In genomic region chr10:110192026-110192805, GRCm38 (mm10) we compare ENCODE assay signal across 10 mouse cellular contexts.
A peak's percentile ranks its signal among the peaks of the same experiment; 100 is the strongest.
DNase-seq lines count a peak whose midpoint lies in the region; ATAC-seq lines count a peak whose summit lies in the region.
"Had no signal": no experiment of that assay in that cellular context is flagged by ENCODE, and none has a peak within 500 bp of the region (broad histone marks: within the 10 kb centered on the region; RNA-seq: fewer than 3 reads in every experiment).

No protein-coding gene starts in this region.

- ATAC-seq in heart, embryonic 14.5 days (ENCODE audit: insufficient number of reproducible peaks, insufficient read depth, low FRiP score, low read depth) = no peak
- ATAC-seq in midbrain, embryonic 13.5 days = peak; percentile 63
- no peak for ATAC-seq in intestine, embryonic 16.5 days

- WGBS in heart, embryonic 14.5 days = 71% methylated on average over 7 of the region's 7 CpGs
- 73% methylated on average over 7 of the region's 7 CpGs for WGBS in heart, embryonic 10.5 days
- WGBS in midbrain, embryonic 13.5 days = 67% methylated on average over 7 of the region's 7 CpGs
- 75% methylated on average over 7 of the region's 7 CpGs for WGBS in intestine, embryonic 16.5 days

- H3K4me1 ChIP-seq in heart, embryonic 14.5 days (ENCODE audit: control insufficient read depth in 2 of 2, insufficient read depth in 2 of 2, low read length in 2 of 2) = peaks cover 0 to 2% of the 10 kb centered on the region in 2 experiments; a peak in 2 of 4 replicates
- no peaks in the 10 kb centered on the region; the same call in 1 of the 2 replicates for H3K4me1 ChIP-seq in heart, embryonic 10.5 days
- H3K4me1 ChIP-seq in midbrain, embryonic 13.5 days (replicated peaks) = peaks cover 22% of the 10 kb centered on the region
- H3K4me1 ChIP-seq in intestine, embryonic 16.5 days (ENCODE audit: control insufficient read depth, insufficient read depth, low read length) = no peaks in the 10 kb centered on the region

- H3K27me3 ChIP-seq in heart, embryonic 14.5 days (ENCODE audit: control insufficient read depth, insufficient read depth, low read length) = no peaks in the 10 kb centered on the region
- no peaks in the 10 kb centered on the region for H3K27me3 ChIP-seq in heart, embryonic 10.5 days (ENCODE audit: insufficient read depth, poor library complexity, severe bottlenecking)
- H3K27me3 ChIP-seq in midbrain, embryonic 13.5 days = no peaks in the 10 kb centered on the region
- no peaks in the 10 kb centered on the region for H3K27me3 ChIP-seq in intestine, embryonic 16.5 days (replicated peaks; ENCODE audit: control insufficient read depth, insufficient read depth, low read length)
- H3K27me3 ChIP-seq: CH12.LX had no signal

- H3K27ac ChIP-seq in heart, embryonic 14.5 days (replicated peaks in 1 of 2; ENCODE audit: control insufficient read depth in 1 of 2, insufficient read depth in 1 of 2, low read depth in 2 of 2, low read length in 2 of 2) = 0 out of 4 replicates have a peak overlapping the region, but pooled peaks have one; percentile 12 to 20
- H3K27ac ChIP-seq in heart, embryonic 10.5 days = no peak overlapping the region
- H3K27ac ChIP-seq in midbrain, embryonic 13.5 days = peak overlapping the region; percentile 56
- H3K27ac ChIP-seq in intestine, embryonic 16.5 days (ENCODE audit: low read length) = no peak overlapping the region

- no peaks in the 10 kb centered on the region for H3K9me3 ChIP-seq in heart, embryonic 14.5 days (ENCODE audit: control insufficient read depth, low read length)
- H3K9me3 ChIP-seq in heart, embryonic 10.5 days = no peaks in the 10 kb centered on the region
- no peaks in the 10 kb centered on the region for H3K9me3 ChIP-seq in midbrain, embryonic 13.5 days
- no peaks in the 10 kb centered on the region for H3K9me3 ChIP-seq in intestine, embryonic 16.5 days (ENCODE audit: control insufficient read depth, low read length)

- H3K9ac ChIP-seq in heart, embryonic 14.5 days (ENCODE audit: low read length) = no peak overlapping the region
- H3K9ac ChIP-seq in midbrain, embryonic 13.5 days (replicated peaks) = no peak overlapping the region
- no peak overlapping the region for H3K9ac ChIP-seq in intestine, embryonic 16.5 days (ENCODE audit: low read depth, low read length)

- DNase-seq in heart, embryonic 10.5 days (ENCODE audit: low spot score) = no peak
- peak; percentile 68 for DNase-seq in cerebellum, adult 11 months
- peak; percentile 24 for DNase-seq in heart, postnatal 4 days
- DNase-seq in thymus, postnatal 14 days = no peak
- DNase-seq in B cell, adult 2 months = no peak
- DNase-seq: liver had no signal

- no peaks in the 10 kb centered on the region for H3K36me3 ChIP-seq in heart, embryonic 14.5 days (ENCODE audit: control insufficient read depth, insufficient read depth, low read length)
- H3K36me3 ChIP-seq in heart, embryonic 10.5 days = no peaks in the 10 kb centered on the region
- H3K36me3 ChIP-seq in midbrain, embryonic 13.5 days = no peaks in the 10 kb centered on the region
- no peaks in the 10 kb centered on the region for H3K36me3 ChIP-seq in intestine, embryonic 16.5 days (ENCODE audit: control insufficient read depth, insufficient read depth, low read length)

- H3K4me3 ChIP-seq in heart, embryonic 14.5 days (ENCODE audit: control insufficient read depth in 1 of 2, insufficient read depth in 1 of 2, low read depth in 1 of 2, low read length in 2 of 2) = no peak overlapping the region
- H3K4me3 ChIP-seq in heart, embryonic 10.5 days = no peak overlapping the region
- H3K4me3 ChIP-seq in midbrain, embryonic 13.5 days (replicated peaks) = no peak overlapping the region
- H3K4me3 ChIP-seq in intestine, embryonic 16.5 days (ENCODE audit: low read length) = no peak overlapping the region

- no peak overlapping the region for H3K4me2 ChIP-seq in heart, embryonic 14.5 days (ENCODE audit: low read length)
- no peak overlapping the region for H3K4me2 ChIP-seq in midbrain, embryonic 13.5 days (replicated peaks)
- no peak overlapping the region for H3K4me2 ChIP-seq in intestine, embryonic 16.5 days (ENCODE audit: low read depth, low read length)

Comparison
In these comparisons a context has a peak if more than half of its experiments do, and no peak if none do; other contexts are left out.
1. H3K27ac ChIP-seq: peak in heart, embryonic 14.5 days (2 of 2) and midbrain, embryonic 13.5 days (single experiment); none in heart, embryonic 10.5 days (single experiment) and intestine, embryonic 16.5 days (single experiment).
2. DNase-seq: peak in cerebellum, adult 11 months (single experiment) and heart, postnatal 4 days (single experiment); none in heart, embryonic 10.5 days (single experiment), thymus, postnatal 14 days (single experiment) and B cell, adult 2 months (0 of 2).